Mouse (Mus musculus): ENCODE data around the gene Cacna1c. TPM values are rescaled to one million over a fixed set of nuclear protein-coding genes. Genes with fewer than 3 reads are reported as not detected.

The Cacna1c gene
- total RNA-seq, 2 experiments from 2014 or later = 53.4 to 54.5 TPM

DNA sequence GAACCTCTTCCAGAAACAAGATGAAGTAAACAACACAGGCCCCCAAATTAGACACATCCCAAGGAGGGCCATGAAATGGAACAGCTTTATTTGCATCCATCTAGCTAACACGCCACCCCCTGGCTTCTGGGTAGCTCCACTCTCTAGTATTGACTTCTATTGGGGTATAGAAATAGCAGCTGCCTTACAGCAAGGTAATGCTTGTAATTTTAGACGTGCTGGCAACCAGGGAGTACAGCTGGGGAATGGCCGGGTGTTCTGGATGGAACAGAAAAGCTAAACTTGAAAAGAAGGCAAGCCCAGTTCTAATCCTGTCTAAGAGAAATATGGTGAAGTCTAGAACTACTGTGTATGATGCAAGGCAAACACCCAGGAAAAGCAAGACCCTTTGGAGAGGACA, 329.3 kb downstream of the Cacna1c start:
- DNase-seq (ENCODE audit: low spot score in 2 of 2) = no peak

DNA sequence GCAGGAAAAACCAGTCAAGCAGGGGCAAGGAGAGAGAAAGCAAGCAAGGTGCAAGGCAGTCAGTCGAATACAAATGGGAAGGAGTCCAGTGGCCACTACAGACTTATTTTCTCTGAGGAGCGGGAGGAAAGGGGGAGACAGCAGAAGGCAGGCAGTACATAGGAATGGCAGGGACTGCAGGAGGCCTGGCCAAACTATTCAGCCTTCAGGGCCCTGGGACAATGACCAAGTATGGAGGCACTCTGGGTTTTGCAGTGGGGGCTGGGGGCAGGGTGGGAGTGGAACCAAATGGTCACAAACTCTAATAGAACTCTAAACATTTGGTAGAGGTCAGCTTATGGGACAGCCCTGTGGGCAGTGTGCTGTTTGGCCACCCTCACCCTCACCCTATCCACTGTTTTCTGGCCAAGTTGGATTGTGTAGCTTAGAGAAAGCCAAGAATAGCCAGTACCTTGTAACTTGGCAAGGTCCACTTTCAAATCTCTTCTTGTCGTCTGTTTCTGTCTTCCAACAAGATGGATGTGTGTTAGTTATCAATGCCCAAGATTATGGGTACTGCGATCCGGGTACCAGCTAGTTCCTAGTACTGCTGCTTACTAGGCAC, 330.3 kb downstream of the Cacna1c start:
- DNase-seq (ENCODE audit: low spot score in 2 of 2) = no peak

DNA sequence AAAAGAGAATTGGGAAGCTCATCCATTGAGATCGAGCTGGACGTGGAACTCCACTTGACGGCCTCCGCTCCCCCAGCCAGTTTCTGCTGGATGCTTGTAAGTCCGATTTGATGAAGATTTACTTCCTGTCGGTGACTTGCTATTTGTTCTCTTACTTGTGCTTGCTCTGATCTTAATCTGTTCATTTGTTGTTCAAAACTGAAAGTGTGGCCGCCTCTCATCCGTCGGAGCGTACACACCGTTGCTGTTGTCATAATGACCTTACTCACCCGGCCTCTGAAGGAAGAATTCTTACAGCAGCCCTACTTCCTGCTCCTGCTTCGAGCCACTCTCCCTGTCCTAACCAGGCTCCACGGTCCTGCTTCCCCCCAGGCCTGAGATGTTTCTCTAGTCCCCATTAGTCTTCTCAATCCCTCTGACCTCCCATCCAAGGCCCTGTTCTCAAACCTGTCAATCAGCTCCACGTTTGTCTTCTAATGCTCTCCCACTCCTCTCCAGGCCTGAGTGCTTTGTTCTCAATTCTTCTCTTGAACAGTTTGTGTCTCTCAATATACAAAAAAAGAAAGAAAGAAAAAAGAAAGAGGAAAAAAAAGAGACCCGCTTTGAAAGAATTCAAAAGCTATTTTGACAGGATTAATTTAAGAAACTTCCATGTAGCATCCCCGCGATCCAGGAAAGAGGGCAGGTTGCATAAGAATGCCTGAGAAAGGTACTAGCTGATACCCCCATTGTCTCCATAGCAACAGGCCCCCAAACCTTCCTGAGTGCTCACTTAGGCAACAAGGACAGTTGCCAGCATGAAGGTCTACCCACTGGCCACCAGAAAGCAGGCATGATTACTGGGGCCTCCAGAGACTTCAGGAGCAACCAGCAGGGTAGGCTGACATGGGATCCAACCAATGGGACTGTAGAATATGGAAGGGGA, 331.3 kb downstream of the Cacna1c start:
- DNase-seq (ENCODE audit: low spot score in 2 of 2) = no peak

DNA sequence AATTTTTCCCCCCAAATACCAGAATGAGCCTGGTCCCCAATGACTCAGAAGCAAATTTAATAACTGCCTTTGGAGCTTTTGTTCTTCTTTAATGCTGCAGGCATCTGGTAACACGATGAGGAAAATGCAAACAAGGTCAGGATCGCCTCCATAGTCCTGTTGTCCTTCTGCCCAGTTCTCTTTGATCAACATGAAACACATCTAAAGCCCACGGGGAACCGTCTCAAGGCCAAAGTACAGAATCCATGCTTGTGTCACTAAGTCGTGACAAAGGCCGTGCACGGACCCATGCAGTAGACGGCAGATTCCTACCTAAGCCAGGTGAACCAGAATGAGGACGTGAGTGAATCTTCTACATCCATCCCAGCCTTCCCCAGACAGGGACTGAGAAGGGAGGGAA, 333.5 kb downstream of the Cacna1c start:
- no peak for DNase-seq (ENCODE audit: low spot score in 2 of 2)

DNA sequence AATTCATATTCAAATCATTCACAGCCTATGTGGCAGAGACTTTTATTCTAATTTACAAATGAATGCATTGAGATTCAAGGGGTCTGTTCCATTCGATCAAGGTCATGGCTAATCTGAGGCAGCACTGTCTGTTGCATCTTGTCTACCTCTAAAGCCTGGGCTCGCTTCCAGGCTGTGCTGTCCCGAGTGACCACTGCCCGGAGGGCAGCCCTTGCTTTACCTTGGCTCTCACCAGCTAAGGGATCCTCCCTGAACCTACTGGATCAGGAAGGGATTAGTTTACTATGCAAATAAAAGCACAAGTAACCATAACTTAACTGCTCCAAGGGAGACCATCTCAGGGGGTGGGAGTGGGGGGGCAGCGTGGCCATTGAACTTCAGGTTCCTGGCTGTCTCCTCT, 334.1 kb downstream of the Cacna1c start:
- DNase-seq (ENCODE audit: low spot score in 2 of 2) = no peak

DNA sequence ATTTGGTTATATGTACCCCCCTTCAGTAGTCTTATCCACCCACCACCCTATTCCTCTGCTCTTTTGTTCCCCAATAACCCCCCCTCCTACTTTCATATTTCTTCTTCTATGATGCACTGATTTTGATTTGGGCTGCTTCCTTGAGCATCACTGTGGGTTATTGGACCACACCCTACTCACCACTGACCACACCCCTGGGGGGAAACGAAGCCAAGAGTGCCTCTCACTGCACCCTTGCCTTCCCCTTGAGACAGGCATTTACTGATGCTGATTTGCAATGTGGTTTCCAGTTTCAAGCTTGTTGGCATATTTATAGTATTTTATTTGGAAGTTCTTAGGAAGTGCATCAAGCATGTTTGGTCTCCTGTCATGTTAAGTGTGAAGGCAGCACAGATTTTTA, 337.8 kb downstream of the Cacna1c start:
- DNase-seq (ENCODE audit: low spot score in 2 of 2) = no peak

DNA sequence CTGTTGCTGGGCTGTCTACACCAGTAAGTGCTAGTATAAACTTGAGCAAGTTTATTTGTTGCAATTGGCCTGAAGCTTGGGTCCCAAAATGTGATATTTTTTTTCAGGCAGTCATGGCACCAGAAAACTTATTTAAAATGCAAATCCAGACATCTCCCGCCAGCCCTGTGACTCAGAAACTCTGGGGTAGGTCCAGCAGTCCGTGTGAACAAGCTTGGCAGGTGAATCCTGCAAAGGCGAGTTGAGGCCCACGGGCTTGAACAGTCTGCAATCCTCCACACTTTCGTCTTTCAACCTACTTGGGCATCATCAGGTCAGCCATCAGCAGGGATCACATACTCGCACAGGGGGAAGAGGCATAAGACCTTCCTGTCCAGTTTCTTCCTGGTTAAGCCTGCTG, 344.1 kb downstream of the Cacna1c start:
- peak; percentile 65 to 76 for DNase-seq (ENCODE audit: low spot score in 2 of 2)

DNA sequence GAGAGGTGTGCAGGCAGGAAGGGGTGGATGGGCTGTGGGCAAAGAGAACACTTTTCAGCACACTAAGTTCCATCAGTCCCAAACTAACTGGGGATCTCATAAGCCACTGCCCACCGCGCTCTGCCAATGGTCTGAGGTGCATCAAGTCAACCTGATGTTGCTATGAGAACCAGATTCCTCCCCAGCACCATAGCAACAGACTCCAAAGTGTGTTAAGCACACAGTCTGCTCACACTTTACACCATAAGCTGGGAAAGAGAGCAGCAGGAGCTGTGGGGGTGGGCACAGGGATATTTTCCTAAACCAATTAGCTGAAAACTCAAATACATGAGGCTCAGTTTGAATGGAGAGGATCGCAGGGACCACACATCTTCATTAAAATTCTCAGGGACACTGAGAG, 345.1 kb downstream of the Cacna1c start:
- peak; percentile 46 to 71 for DNase-seq (ENCODE audit: low spot score in 2 of 2)

DNA sequence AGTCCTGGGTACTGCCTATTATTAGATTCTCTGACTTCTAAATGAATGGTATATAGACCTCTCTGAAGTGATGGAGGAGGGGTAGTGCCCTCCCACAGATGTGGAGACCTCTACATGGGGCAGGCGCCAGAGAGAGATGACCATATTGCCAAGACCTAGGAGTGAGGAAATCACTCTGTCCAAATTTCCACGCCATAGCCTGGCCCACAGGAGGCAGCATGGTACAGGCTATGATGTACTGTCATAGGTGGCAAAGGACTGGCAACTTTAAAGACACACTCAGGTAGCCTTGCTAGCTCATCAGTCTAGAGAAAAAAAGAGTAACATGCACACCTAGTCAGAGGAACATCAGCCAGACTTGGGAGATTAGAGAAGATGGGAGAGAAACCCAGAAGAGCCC, 347.6 kb downstream of the Cacna1c start:
- no peak for DNase-seq (ENCODE audit: low spot score in 2 of 2)

DNA sequence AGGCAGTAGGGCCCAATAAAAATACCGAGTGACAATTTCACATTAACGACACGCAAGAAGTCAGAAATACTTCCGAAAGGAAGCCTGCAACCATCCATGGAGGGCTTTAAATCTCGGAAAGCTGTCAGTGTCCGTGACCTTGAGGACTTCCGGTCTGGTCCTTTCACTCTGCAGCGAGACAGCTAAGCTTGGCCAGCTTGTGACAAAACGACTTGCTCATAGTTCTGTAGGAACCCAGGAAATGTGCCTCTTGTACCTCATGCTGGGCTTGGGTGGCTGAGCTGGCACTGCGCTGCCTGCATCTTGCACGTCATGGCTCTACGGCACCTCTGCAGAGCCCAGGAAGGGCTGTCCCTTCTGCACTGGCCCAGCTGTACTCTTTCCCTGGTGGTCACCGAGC, 348.5 kb downstream of the Cacna1c start:
- no peak for DNase-seq (ENCODE audit: low spot score in 2 of 2)

DNA sequence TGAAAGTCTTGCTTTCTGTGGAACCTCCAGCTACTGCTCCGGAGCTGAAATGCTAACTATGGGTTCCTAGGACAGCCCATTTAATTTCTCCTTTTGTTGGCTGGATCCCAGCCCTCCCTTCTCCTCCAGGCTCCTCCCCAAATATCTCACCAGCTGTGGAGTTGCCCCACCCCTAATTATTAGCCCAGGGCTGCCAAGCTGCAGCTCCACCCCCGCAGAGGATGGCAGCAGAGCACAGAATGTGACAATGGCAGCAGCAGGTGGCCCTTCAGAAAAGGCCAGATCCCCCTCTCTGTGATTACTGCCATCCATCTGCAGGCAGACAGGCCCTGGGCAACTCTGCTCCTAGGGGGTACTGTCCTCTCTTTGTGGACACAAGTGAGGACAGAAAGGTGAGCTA, 350.4 kb downstream of the Cacna1c start:
- DNase-seq (ENCODE audit: low spot score in 2 of 2) = no peak

DNA sequence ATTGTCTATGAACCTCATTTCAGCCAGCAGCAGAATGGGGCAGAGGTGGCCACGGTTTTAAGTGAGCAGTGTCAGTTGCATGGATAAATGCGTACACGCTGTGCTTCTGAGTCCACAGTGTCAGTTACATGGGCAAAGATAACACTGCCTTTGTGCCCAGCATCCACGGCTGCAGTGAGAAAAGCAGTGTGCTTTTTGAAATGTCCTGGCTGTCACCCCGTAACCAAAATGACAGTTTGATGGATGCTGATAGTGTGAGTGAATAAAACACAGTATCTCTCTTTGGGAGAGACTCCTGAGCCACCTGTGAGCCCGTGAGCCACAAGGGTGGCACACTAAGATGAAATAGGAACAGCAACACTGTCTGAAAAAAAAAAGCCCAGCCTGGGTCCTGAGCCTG, 351.0 kb downstream of the Cacna1c start:
- DNase-seq (ENCODE audit: low spot score in 2 of 2) = no peak

DNA sequence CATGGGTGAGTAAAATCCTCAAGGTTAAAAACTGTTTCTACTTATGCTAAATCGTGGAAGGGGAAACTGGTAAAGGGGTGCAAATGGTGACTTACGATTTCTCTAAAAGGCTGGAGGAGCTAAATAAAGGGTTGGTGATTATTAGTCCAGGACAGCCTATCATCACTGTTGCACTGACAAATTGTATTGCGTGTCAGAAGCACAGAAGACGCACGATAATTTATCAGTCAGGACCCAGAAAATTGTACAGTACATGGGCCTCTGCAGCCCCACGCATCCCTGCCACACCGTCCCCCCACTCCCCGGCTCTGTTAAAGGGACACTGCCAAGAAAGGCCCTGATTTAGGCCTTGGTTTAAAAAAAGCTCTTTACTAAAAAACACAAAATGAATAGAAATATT, 352.7 kb downstream of the Cacna1c start:
- no peak for DNase-seq (ENCODE audit: low spot score in 2 of 2)

DNA sequence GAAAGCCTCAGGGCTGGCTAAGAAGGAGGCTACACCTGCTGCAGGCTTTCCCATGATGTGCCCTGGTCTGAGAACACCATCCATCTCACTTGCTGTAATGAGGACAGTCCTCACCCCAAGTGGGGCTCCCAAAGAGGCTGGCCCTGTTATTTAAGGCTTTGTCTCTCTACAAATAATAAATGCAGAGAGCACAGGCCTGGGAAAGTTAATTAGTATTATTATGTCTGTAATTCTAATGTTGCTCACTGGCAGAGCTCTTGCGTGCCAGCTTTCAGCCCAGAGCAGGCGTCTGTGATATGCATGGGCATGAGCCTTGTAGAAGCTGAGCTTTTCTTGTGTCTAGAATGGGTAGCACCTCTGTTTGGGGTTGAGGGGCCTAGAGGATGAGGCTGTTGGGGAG, 354.3 kb downstream of the Cacna1c start:
- no peak for DNase-seq (ENCODE audit: low spot score in 2 of 2)

DNA sequence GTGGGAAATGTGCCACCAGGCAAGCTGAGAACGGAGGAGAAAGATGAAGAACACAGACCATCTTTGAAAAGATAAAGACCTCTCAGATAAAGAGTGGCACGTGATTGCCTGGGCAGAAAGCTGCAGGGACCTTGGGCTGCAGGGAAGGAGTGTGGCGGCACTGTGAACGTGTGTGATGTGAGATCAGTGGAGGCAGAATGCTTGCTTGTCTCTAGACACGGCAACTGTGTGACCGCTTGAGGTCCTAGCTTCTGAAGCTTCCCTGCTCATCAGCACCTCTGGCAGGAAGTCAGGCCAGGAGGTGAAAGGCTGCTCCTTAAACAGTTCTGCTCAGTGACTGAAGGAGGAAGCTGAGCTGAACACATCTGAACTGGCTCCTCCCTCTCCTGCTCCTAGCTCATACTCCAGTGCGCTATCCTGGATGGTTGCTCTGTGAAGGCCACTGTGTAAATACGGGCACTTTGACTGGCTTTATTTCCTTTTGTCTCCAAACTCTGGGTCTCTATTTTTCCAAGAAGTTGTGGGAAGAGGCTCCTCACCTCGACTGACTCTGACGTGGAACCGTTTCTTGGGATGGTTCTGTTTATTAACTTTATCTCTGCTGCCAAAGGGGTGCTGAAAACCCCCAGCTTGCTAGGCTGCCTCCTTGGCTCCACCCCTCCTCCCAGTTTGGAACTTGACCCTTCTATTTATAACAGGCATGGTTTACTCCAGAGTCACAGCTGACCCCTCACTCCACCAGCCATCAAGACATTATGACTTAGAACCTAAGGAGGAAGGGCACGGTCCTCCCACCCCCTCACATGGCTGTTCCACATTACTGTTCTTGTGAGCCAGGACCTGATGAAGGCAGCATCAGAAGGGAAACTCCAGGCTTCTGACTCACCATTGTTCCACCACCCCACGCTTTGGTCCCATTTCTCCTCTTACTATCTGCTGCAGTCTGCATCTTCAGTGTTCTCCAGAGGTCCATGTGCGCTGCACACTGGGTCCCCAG, 357.0 kb downstream of the Cacna1c start:
- peak; percentile 36 to 40 for DNase-seq (ENCODE audit: low spot score in 2 of 2)

DNA sequence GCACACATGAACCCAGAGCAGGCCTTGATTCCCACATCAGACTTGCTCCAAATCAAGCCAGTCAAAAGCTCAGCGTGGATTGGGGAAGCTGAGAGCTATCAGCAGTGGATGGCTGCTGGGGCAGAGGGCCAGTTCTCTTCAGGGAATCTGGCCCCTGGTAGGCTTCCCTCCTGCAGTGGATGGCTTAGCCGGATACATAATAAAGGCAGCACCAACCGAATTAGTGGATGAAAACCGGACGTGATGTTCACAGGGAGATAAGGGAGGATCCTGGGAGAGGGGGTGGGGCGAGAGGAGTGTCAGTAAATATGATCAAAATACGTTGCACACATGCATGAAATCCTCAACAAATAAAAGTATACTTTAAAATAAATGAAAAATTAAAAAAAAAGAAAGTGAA, 359.5 kb downstream of the Cacna1c start:
- no peak for DNase-seq (ENCODE audit: low spot score in 2 of 2)

DNA sequence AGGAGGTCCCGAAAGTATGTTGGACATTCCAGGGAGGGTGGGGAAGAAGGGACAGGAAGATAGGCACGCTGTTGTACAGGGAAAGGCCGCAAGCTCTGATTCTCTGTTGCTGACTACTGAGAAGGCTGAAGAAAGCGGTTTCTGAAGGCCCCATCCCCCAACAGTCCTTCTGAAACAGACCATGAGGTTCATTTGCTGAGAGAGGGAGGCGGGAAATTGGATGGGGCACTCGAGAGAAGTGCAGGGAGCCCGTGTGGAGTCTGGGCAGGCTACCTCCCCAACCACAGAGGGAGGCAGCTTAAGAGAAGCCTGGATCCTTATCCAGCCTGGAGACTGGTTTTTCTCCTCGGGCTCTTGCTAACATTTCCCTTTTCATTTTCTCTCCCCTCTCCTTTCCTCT, 362.2 kb downstream of the Cacna1c start:
- DNase-seq (ENCODE audit: low spot score in 2 of 2) = no peak

DNA sequence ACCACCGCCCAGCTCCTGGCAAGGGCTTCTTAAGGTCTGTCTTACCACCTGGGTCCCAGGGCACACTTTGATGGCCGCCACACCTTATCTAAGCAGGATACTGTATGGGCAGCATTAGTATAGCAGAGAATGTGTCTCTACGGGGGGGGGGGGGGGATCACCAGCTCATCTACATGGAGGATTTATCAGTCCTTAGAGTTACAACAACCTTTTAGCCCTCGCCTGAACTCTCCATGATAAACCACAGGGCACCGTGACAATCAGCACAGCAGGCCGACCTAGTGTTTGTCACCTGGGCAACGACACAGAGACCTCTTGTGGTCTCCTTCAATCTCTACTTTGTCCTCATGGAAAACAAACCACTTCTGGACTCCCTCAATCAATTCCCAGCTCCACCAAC, 363.2 kb downstream of the Cacna1c start:
- no peak for DNase-seq (ENCODE audit: low spot score in 2 of 2)

DNA sequence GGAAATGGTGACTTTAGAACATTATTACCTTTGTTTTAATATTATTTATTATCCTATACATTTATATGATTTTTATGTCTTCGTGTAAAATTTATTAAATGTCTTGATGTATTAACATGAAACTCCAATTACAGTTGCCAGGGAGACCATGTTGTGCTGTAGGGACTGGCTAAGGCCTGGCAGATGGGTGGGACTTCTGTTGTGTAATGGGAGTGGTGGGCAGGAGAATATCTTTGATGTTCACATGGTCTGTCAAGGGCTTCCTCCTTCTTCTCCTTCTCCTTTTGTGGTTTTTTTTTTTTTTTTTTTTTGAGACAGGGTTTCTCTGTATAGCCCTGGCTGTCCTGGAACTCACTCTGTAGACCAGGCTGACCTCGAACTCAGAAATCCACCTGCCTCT, 363.6 kb downstream of the Cacna1c start:
- DNase-seq (ENCODE audit: low spot score in 2 of 2) = no peak

DNA sequence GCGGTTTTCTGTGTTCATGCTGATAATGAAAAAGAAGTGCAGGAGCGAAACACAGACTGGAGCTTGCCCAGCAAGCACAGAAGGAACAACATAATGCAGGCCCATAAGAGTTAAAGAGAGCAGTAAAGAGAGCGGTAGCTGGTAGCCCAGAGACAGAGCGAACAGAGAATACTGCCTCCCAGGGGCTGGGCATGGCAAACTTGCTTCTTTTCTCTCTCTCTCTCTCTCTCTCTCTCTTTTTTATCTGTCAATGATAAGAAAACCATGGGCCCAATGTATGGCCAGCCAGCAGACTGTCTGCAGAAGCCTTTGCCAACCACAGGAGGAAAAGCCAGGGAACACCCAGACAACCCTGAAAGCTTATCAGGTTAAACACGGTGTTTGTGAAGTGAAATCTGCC, 365.4 kb downstream of the Cacna1c start:
- DNase-seq (ENCODE audit: low spot score in 2 of 2) = no peak

DNA sequence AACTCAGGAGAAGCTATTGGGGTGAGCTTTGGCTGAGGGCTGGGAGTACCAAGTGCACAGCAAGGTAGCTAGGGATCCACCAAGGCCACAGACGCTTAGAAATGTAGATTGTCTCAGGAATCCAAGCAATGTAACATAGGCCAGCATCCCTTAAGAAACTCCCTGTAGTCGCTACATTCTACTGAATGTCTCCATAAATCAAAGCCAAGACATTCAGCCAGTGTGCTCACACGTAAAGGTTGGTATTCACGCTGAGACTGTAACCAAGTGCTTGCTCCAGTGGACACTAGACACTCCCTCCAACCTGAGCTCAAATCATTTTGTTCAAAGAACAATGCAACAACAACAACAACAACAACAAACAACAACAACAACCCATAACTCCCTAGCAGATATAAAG, 368.0 kb downstream of the Cacna1c start:
- DNase-seq (ENCODE audit: low spot score in 2 of 2) = no peak

DNA sequence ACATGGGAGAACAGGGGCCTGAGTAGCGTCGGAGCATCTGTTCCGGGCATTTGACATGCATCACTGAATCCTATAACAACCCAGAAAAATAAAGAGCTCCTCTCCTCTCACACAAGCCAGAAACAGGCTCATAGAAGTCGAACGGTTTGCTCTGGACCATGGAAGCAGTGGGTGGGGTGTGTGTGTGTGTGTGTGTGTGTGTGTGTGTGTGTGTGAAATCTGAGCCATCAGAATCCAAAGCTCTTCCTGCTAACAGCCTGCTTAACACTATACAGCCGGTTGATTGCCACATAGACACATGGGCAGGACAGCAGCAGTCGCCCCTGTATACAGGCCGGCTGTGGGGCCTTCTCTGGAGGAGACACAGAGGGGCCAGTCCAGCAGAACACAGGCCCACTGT, 368.7 kb downstream of the Cacna1c start:
- no peak for DNase-seq (ENCODE audit: low spot score in 2 of 2)

All from left cerebral cortex, adult 18-20 months (tissue).